Mouse (Mus musculus): ENCODE measurements around the gene Dbp. TPM values are rescaled to one million over a fixed set of nuclear protein-coding genes. Genes with fewer than 3 reads are reported as not detected.

Dbp gene
- polyA plus RNA-seq, 1 experiment from 2014 or later, result 3.8 TPM

GRCm38 (mm10) chr7:45715741-45716459, 11.0 kb downstream of the Dbp start:
- Histone ChIP-seq H3K27ac (peak overlapping the region; percentile 80), H3K4me2 (peak overlapping the region; percentile 83), H3K4me3 (peak overlapping the region; percentile 65), H3K4me1 (peaks cover 51% of the 10 kb centered on the region), H3K27me3 (replicated peaks) (no peaks in the 10 kb centered on the region), H3K9ac (0 out of 2 replicates have a peak overlapping the region, but pooled peaks have one; percentile 9), H3K9me3 (no peaks in the 10 kb centered on the region), H3K36me3 (replicated peaks) (peaks cover 36% of the 10 kb centered on the region)
- ATAC-seq (replicated peaks), result no peak
- WGBS, result 86% methylated on average over 19 of the region's 19 CpGs

- Histone ChIP-seq H3K36me3 (replicated peaks) (peaks cover 34% of the 10 kb centered on the region), H3K9me3 (no peaks in the 10 kb centered on the region), H3K9ac (no peak overlapping the region), H3K27me3 (replicated peaks) (no peaks in the 10 kb centered on the region), H3K4me3 (peak overlapping the region; percentile 65; the same call in 1 of the 2 replicates), H3K27ac (no peak overlapping the region), H3K4me2 (peak overlapping the region; percentile 83), H3K4me1 (peaks cover 48% of the 10 kb centered on the region)
- ATAC-seq (replicated peaks), result no peak
- whole genome bisulfite sequencing, result 90% methylated on average over 3 of the region's 3 CpGs
Measured at GRCm38 (mm10) chr7:45716460-45716857, 11.6 kb downstream of the Dbp start.

- H3K4me2 ChIP-seq, result peak overlapping the region; percentile 83
- H3K9me3 ChIP-seq, result no peaks in the 10 kb centered on the region
- H3K4me3 ChIP-seq, result peak overlapping the region; percentile 65
- H3K9ac ChIP-seq, result peak overlapping the region; percentile 77
- peaks cover 48% of the 10 kb centered on the region for H3K4me1 ChIP-seq
- WGBS, result 12% methylated on average over 31 of the region's 31 CpGs
- no peaks in the 10 kb centered on the region for H3K27me3 ChIP-seq (replicated peaks)
- H3K36me3 ChIP-seq (replicated peaks), result peaks cover 28% of the 10 kb centered on the region
- ATAC-seq (replicated peaks), result peak; percentile 30
- peak overlapping the region; percentile 88 for H3K27ac ChIP-seq
Measured at GRCm38 (mm10) chr7:45716952-45717917, 12.3 kb downstream of the Dbp start.

GRCm38 (mm10) chr7:45717918-45718297, 13.0 kb downstream of the Dbp start, which contains the start of gene Sphk2:
TSS of gene Sphk2 (minus strand) at chr7:45718002.
- H3K4me1 ChIP-seq, result peaks cover 47% of the 10 kb centered on the region
- peak; percentile 77 for ATAC-seq (replicated peaks)
- WGBS, result under 1% methylated on average over 41 of the region's 41 CpGs
- H3K4me3 ChIP-seq, result peak within 1 kb of the TSS; percentile 65
- H3K27ac ChIP-seq, result peak within 1 kb of the TSS; percentile 88
- H3K4me2 ChIP-seq, result peak within 1 kb of the TSS; percentile 83
- peak within 1 kb of the TSS; percentile 77 for H3K9ac ChIP-seq
- no peaks in the 10 kb centered on the region for H3K27me3 ChIP-seq (replicated peaks)
- H3K36me3 ChIP-seq (replicated peaks), result peaks cover 21% of the 10 kb centered on the region
- no peaks in the 10 kb centered on the region for H3K9me3 ChIP-seq

- peak overlapping the region; percentile 83 for H3K4me2 ChIP-seq
- H3K4me1 ChIP-seq, result peaks cover 45% of the 10 kb centered on the region
- peak overlapping the region; percentile 88 for H3K27ac ChIP-seq
- ATAC-seq (replicated peaks), result no peak
- H3K9me3 ChIP-seq, result no peaks in the 10 kb centered on the region
- peaks cover 21% of the 10 kb centered on the region for H3K36me3 ChIP-seq (replicated peaks)
- WGBS, result under 1% methylated on average over 20 of the region's 20 CpGs
- no peaks in the 10 kb centered on the region for H3K27me3 ChIP-seq (replicated peaks)
- peak overlapping the region; percentile 73 for H3K9ac ChIP-seq
- H3K4me3 ChIP-seq, result peak overlapping the region; percentile 65
Measured at GRCm38 (mm10) chr7:45718331-45718730, 13.4 kb downstream of the Dbp start.

GRCm38 (mm10) chr7:45719180-45719579, 14.3 kb downstream of the Dbp start:
- ATAC-seq (replicated peaks), result no peak
- Histone ChIP-seq H3K4me1 (peaks cover 43% of the 10 kb centered on the region), H3K27ac (no peak overlapping the region)

GRCm38 (mm10) chr7:45719738-45720412, 15.0 kb downstream of the Dbp start:
- no peaks in the 10 kb centered on the region for H3K9me3 ChIP-seq
- H3K4me1 ChIP-seq, result peaks cover 37% of the 10 kb centered on the region
- no peak overlapping the region; the same call in 1 of the 2 replicates for H3K9ac ChIP-seq
- H3K4me2 ChIP-seq, result peak overlapping the region; percentile 83; the same call in 1 of the 2 replicates
- H3K27me3 ChIP-seq (replicated peaks), result no peaks in the 10 kb centered on the region
- peaks cover 27% of the 10 kb centered on the region for H3K36me3 ChIP-seq (replicated peaks)
- WGBS, result 89% methylated on average over 16 of the region's 16 CpGs
- H3K27ac ChIP-seq, result no peak overlapping the region
- H3K4me3 ChIP-seq, result no peak overlapping the region
- no peak for ATAC-seq (replicated peaks)

More at GRCm38 (mm10) chr7:45719180-45719579, 14.3 kb downstream of the Dbp start:
- Histone ChIP-seq H3K9ac (peak overlapping the region; percentile 73), H3K4me2 (peak overlapping the region; percentile 83), H3K4me3 (peak overlapping the region; percentile 65), H3K27me3 (replicated peaks) (no peaks in the 10 kb centered on the region), H3K36me3 (replicated peaks) (peaks cover 27% of the 10 kb centered on the region), H3K9me3 (no peaks in the 10 kb centered on the region)
- 86% methylated on average over 10 of the region's 10 CpGs for WGBS

GRCm38 (mm10) chr7:45720413-45721233, 15.7 kb downstream of the Dbp start, which contains the start of gene Fam83e:
TSS of gene Fam83e (plus strand) at chr7:45721212.
- Histone ChIP-seq H3K4me1 (peaks cover 33% of the 10 kb centered on the region), H3K4me2 (no peak within 1 kb of the TSS), H3K9me3 (no peaks in the 10 kb centered on the region), H3K27me3 (replicated peaks) (no peaks in the 10 kb centered on the region), H3K9ac (no peak within 1 kb of the TSS), H3K27ac (no peak within 1 kb of the TSS), H3K4me3 (no peak within 1 kb of the TSS), H3K36me3 (replicated peaks) (peaks cover 27% of the 10 kb centered on the region)
- WGBS, result 87% methylated on average over 14 of the region's 14 CpGs
- ATAC-seq (replicated peaks), result no peak

GRCm38 (mm10) chr7:45721234-45721571, 16.3 kb downstream of the Dbp start:
- no peak for ATAC-seq (replicated peaks)
- WGBS, result 82% methylated on average over 7 of the region's 7 CpGs
- Histone ChIP-seq H3K36me3 (replicated peaks) (peaks cover 27% of the 10 kb centered on the region), H3K4me1 (peaks cover 27% of the 10 kb centered on the region), H3K27ac (no peak overlapping the region), H3K9ac (no peak overlapping the region), H3K4me2 (no peak overlapping the region), H3K9me3 (no peaks in the 10 kb centered on the region), H3K4me3 (no peak overlapping the region), H3K27me3 (replicated peaks) (no peaks in the 10 kb centered on the region)

- ATAC-seq (replicated peaks), result no peak
- H3K4me1 ChIP-seq, result peaks cover 21% of the 10 kb centered on the region
- H3K27ac ChIP-seq, result no peak overlapping the region
- H3K4me2 ChIP-seq, result no peak overlapping the region
- 64% methylated on average over 13 of the region's 13 CpGs for WGBS
- no peaks in the 10 kb centered on the region for H3K9me3 ChIP-seq
- peaks cover 27% of the 10 kb centered on the region for H3K36me3 ChIP-seq (replicated peaks)
- no peak overlapping the region for H3K4me3 ChIP-seq
- no peak overlapping the region for H3K9ac ChIP-seq
- H3K27me3 ChIP-seq (replicated peaks), result no peaks in the 10 kb centered on the region
Measured at GRCm38 (mm10) chr7:45721642-45722347, 16.9 kb downstream of the Dbp start.

GRCm38 (mm10) chr7:45722348-45722713, 17.4 kb downstream of the Dbp start:
- Histone ChIP-seq H3K4me3 (no peak overlapping the region), H3K4me1 (peaks cover 16% of the 10 kb centered on the region), H3K4me2 (no peak overlapping the region), H3K27ac (no peak overlapping the region), H3K9me3 (no peaks in the 10 kb centered on the region), H3K9ac (no peak overlapping the region), H3K27me3 (replicated peaks) (no peaks in the 10 kb centered on the region), H3K36me3 (replicated peaks) (peaks cover 27% of the 10 kb centered on the region)
- no peak for ATAC-seq (replicated peaks)
- WGBS, result 86% methylated on average over 13 of the region's 13 CpGs

All from midbrain, embryonic 15.5 days (tissue).